Mouse (Mus musculus): ENCODE data around the gene P3h3.
A peak's percentile ranks its signal among the peaks of the same experiment; 100 is the strongest.
"Not testable (repeated sequence)": the region's sequence is repeated elsewhere in the genome, so short reads cannot be mapped to it uniquely, and the experiment has no call there.

Gene P3h3

GRCm38 (mm10) chr6:124808358-124809012, 49.1 kb downstream of the P3h3 start, which contains the start of gene Spsb2:
TSS of gene Spsb2 (plus strand) at chr6:124808661.
- peak; percentile 86 for DNase-seq

- no peak for DNase-seq
Measured at GRCm38 (mm10) chr6:124807986-124808357, 49.6 kb downstream of the P3h3 start.

- no peak for DNase-seq
Measured at GRCm38 (mm10) chr6:124807366-124807765, 50.2 kb downstream of the P3h3 start.

- no peak for DNase-seq
Measured at GRCm38 (mm10) chr6:124806446-124807140, 51.0 kb downstream of the P3h3 start.

- DNase-seq, result peak; percentile 98
Measured at GRCm38 (mm10) chr6:124805341-124806321, 51.9 kb downstream of the P3h3 start.

- no peak for DNase-seq
Measured at GRCm38 (mm10) chr6:124804341-124804740, 53.2 kb downstream of the P3h3 start.

- not testable (repeated sequence) for DNase-seq
Measured at GRCm38 (mm10) chr6:124803691-124804090, 53.9 kb downstream of the P3h3 start.

- no peak for DNase-seq
Measured at GRCm38 (mm10) chr6:124803061-124803460, 54.5 kb downstream of the P3h3 start.

GRCm38 (mm10) chr6:124802400-124802799, 55.2 kb downstream of the P3h3 start:
- peak; percentile 39 for DNase-seq

- DNase-seq, result no peak
Measured at GRCm38 (mm10) chr6:124796200-124796599, 61.4 kb downstream of the P3h3 start.

- no peak for DNase-seq
Measured at GRCm38 (mm10) chr6:124795781-124796180, 61.8 kb downstream of the P3h3 start.

GRCm38 (mm10) chr6:124791911-124792310, 65.6 kb downstream of the P3h3 start:
- no peak for DNase-seq

Data from liver (tissue).